Mouse (Mus musculus) midbrain, embryonic 15.5 days (tissue): Measurements from ENCODE around the gene Klrg1. TPM values are rescaled to one million over a fixed set of nuclear protein-coding genes. Genes with fewer than 3 reads are reported as not detected.

Experiments used
- ATAC-seq: fragments of 200-750 bp; cut with Nextera tagmentation; replicated peaks from 2 replicates; pipeline ENCODE4 v1.8.0; 2017; ENCODE audit warnings: moderate TSS enrichment
- H3K27ac ChIP-seq: fragments of 300-500 bp; sonication (generic); 2 replicates; pipeline ENCODE4 v1.5.1; 2015; ENCODE audit warnings: mild to moderate bottlenecking, inconsistent platforms
- H3K27me3 ChIP-seq: fragments of 300-500 bp; sonication (generic); replicated peaks from 2 replicates; pipeline ENCODE4 v1.6.1; 2015; ENCODE audit warnings: inconsistent platforms
- H3K36me3 ChIP-seq: fragments of 300-500 bp; sonication (generic); replicated peaks from 2 replicates; pipeline ENCODE4 v1.6.1; 2015; ENCODE audit warnings: inconsistent platforms
- H3K4me1 ChIP-seq: fragments of 300-500 bp; sonication (generic); 2 replicates; pipeline ENCODE4 v1.6.1; 2015; ENCODE audit warnings: inconsistent platforms
- H3K4me2 ChIP-seq: fragments of 300-500 bp; sonication (generic); 2 replicates; pipeline ENCODE4 v1.6.1; 2015; ENCODE audit warnings: inconsistent platforms, mild to moderate bottlenecking, moderate library complexity
- H3K4me3 ChIP-seq: fragments of 300-500 bp; sonication (generic); 2 replicates; pipeline ENCODE4 v1.5.1; 2015; ENCODE audit warnings: mild to moderate bottlenecking, inconsistent platforms
- H3K9ac ChIP-seq: fragments of 300-500 bp; sonication (generic); 2 replicates; pipeline ENCODE4 v1.6.1; 2015; ENCODE audit warnings: mild to moderate bottlenecking, inconsistent platforms
- H3K9me3 ChIP-seq: fragments of 300-500 bp; sonication (generic); 2 replicates; pipeline ENCODE4 v1.6.1; 2016; ENCODE audit warnings: inconsistent platforms
- WGBS: fragments of 180-500 bp; shearing (Covaris S2); methylation state at CpG from one replicate; pipeline ENCODE4 v1.1.7; 2015; ENCODE audit warnings: mixed read lengths; 5-methylcytosine and 5-hydroxymethylcytosine counted together
- polyA plus RNA-seq: library from polyadenylated mRNA; unstranded; fragments of >200 nt; fragmentation: Nextera tagmentation; extraction: Ambion mirVana; gene quantifications from 2 replicates; pipeline ENCODE4 v1.2.1, GENCODE M21; 2015

Gene Klrg1
- polyA plus RNA-seq: 1.3 and 1.4 TPM in 2 replicates

GRCm38 (mm10) chr6:122282782-122283181 is at the start of gene Klrg1:
Gene Klrg1, minus strand, starts transcription at chr6:122282882.
- no peaks in the 10 kb centered on the region for H3K36me3 ChIP-seq
- no peaks in the 10 kb centered on the region for H3K9me3 ChIP-seq
- 88% methylated on average over 6 of the region's 6 CpGs for WGBS
- no peak within 1 kb of the TSS for H3K4me3 ChIP-seq
- H3K4me2 ChIP-seq: no peak within 1 kb of the TSS
- ATAC-seq: no peak
- no peaks in the 10 kb centered on the region for H3K4me1 ChIP-seq
- no peaks in the 10 kb centered on the region for H3K27me3 ChIP-seq
- H3K27ac ChIP-seq: no peak within 1 kb of the TSS
- H3K9ac ChIP-seq: no peak within 1 kb of the TSS

GRCm38 (mm10) chr6:122325361-122325975 is 42.8 kb upstream of the Klrg1 start:
- Histone ChIP-seq H3K9ac (no peak overlapping the region), H3K27ac (no peak overlapping the region), H3K4me2 (no peak overlapping the region), H3K4me3 (no peak overlapping the region), H3K4me1 (no peaks in the 10 kb centered on the region), H3K36me3 (peaks cover 46% of the 10 kb centered on the region), H3K9me3 (no peaks in the 10 kb centered on the region), H3K27me3 (no peaks in the 10 kb centered on the region)
- ATAC-seq: no peak
- 92% methylated on average over 6 of the region's 6 CpGs for WGBS

- Histone ChIP-seq H3K9me3 (no peaks in the 10 kb centered on the region), H3K4me2 (no peak overlapping the region), H3K27me3 (no peaks in the 10 kb centered on the region), H3K36me3 (peaks cover 83% of the 10 kb centered on the region), H3K9ac (no peak overlapping the region), H3K4me3 (no peak overlapping the region), H3K27ac (no peak overlapping the region), H3K4me1 (no peaks in the 10 kb centered on the region)
- ATAC-seq: no peak
- WGBS: 98% methylated on average over 1 of the region's 1 CpGs
Observed at GRCm38 (mm10) chr6:122318726-122319125, 36.0 kb upstream of the Klrg1 start.

GRCm38 (mm10) chr6:122310187-122310820 is 27.6 kb upstream of the Klrg1 start:
- Histone ChIP-seq H3K27ac (no peak overlapping the region; the same call in 1 of the 2 replicates), H3K9ac (peak overlapping the region; percentile 80; the same call in 1 of the 2 replicates), H3K27me3 (no peaks in the 10 kb centered on the region), H3K36me3 (peaks cover 17% of the 10 kb centered on the region), H3K4me2 (peak overlapping the region; percentile 90), H3K9me3 (no peaks in the 10 kb centered on the region), H3K4me1 (peaks cover 22% of the 10 kb centered on the region), H3K4me3 (peak overlapping the region; percentile 84)
- 81% methylated on average over 5 of the region's 5 CpGs for WGBS
- ATAC-seq: no peak

- H3K27ac ChIP-seq: peak overlapping the region; percentile 78
- no peaks in the 10 kb centered on the region for H3K9me3 ChIP-seq
- ATAC-seq: no peak
- 12% methylated on average over 11 of the region's 11 CpGs for WGBS
- H3K36me3 ChIP-seq: peaks cover 9% of the 10 kb centered on the region; the same call in 1 of the 2 replicates
- H3K4me3 ChIP-seq: peak overlapping the region; percentile 84
- H3K9ac ChIP-seq: peak overlapping the region; percentile 80
- peaks cover 22% of the 10 kb centered on the region for H3K4me1 ChIP-seq
- no peaks in the 10 kb centered on the region for H3K27me3 ChIP-seq
- H3K4me2 ChIP-seq: peak overlapping the region; percentile 90
Observed at GRCm38 (mm10) chr6:122309446-122309960, 26.8 kb upstream of the Klrg1 start.

GRCm38 (mm10) chr6:122308505-122309393 is 26.1 kb upstream of the Klrg1 start, which contains the start of gene M6pr:
Gene M6pr, plus strand, starts transcription at chr6:122308720.
- ATAC-seq: peak; percentile 99
- Histone ChIP-seq H3K27me3 (no peaks in the 10 kb centered on the region), H3K4me2 (peak within 1 kb of the TSS; percentile 90), H3K9me3 (no peaks in the 10 kb centered on the region), H3K4me1 (peaks cover 22% of the 10 kb centered on the region), H3K36me3 (peaks cover 3% of the 10 kb centered on the region; the same call in 1 of the 2 replicates), H3K27ac (peak within 1 kb of the TSS; percentile 78), H3K9ac (peak within 1 kb of the TSS; percentile 80), H3K4me3 (peak within 1 kb of the TSS; percentile 84)
- under 1% methylated on average over 49 of the region's 49 CpGs for whole genome bisulfite sequencing

GRCm38 (mm10) chr6:122308136-122308504 is 25.4 kb upstream of the Klrg1 start:
- H3K4me1 ChIP-seq: peaks cover 22% of the 10 kb centered on the region
- no peak overlapping the region for H3K9ac ChIP-seq
- no peaks in the 10 kb centered on the region for H3K9me3 ChIP-seq
- H3K4me2 ChIP-seq: peak overlapping the region; percentile 20
- peak; percentile 51; the same call in 1 of the 2 replicates for ATAC-seq
- no peaks in the 10 kb centered on the region; the same call in 1 of the 2 replicates for H3K36me3 ChIP-seq
- H3K27ac ChIP-seq: peak overlapping the region; percentile 78
- WGBS: 65% methylated on average over 6 of the region's 6 CpGs
- H3K27me3 ChIP-seq: no peaks in the 10 kb centered on the region
- H3K4me3 ChIP-seq: peak overlapping the region; percentile 84

GRCm38 (mm10) chr6:122306707-122307106 is 24.0 kb upstream of the Klrg1 start:
- H3K4me3 ChIP-seq: no peak overlapping the region
- no peak for ATAC-seq
- no peak overlapping the region for H3K27ac ChIP-seq
- no peak overlapping the region for H3K9ac ChIP-seq
- no peaks in the 10 kb centered on the region for H3K9me3 ChIP-seq
- WGBS: 84% methylated on average over 4 of the region's 4 CpGs
- peaks cover 22% of the 10 kb centered on the region for H3K4me1 ChIP-seq
- H3K27me3 ChIP-seq: no peaks in the 10 kb centered on the region
- no peaks in the 10 kb centered on the region for H3K36me3 ChIP-seq
- H3K4me2 ChIP-seq: no peak overlapping the region

- H3K4me2 ChIP-seq: no peak overlapping the region
- H3K4me3 ChIP-seq: no peak overlapping the region
- ATAC-seq: no peak
- H3K36me3 ChIP-seq: no peaks in the 10 kb centered on the region
- no peaks in the 10 kb centered on the region for H3K27me3 ChIP-seq
- H3K4me1 ChIP-seq: peaks cover 8% of the 10 kb centered on the region
- H3K9me3 ChIP-seq: no peaks in the 10 kb centered on the region
- 77% methylated on average over 12 of the region's 12 CpGs for WGBS
- no peak overlapping the region for H3K27ac ChIP-seq
- H3K9ac ChIP-seq: no peak overlapping the region
Observed at GRCm38 (mm10) chr6:122304790-122305555, 22.3 kb upstream of the Klrg1 start.

GRCm38 (mm10) chr6:122304355-122304754 is 21.7 kb upstream of the Klrg1 start:
- Histone ChIP-seq H3K27ac (no peak overlapping the region), H3K4me2 (no peak overlapping the region), H3K4me1 (peaks cover 1% of the 10 kb centered on the region), H3K36me3 (no peaks in the 10 kb centered on the region), H3K27me3 (no peaks in the 10 kb centered on the region), H3K9ac (no peak overlapping the region), H3K9me3 (no peaks in the 10 kb centered on the region), H3K4me3 (no peak overlapping the region)
- ATAC-seq: no peak
- WGBS: 31% methylated on average over 6 of the region's 6 CpGs

GRCm38 (mm10) chr6:122303526-122303925 is 20.8 kb upstream of the Klrg1 start:
- WGBS: 82% methylated on average over 9 of the region's 9 CpGs
- H3K4me1 ChIP-seq: no peaks in the 10 kb centered on the region
- H3K27ac ChIP-seq: no peak overlapping the region
- H3K4me3 ChIP-seq: no peak overlapping the region
- no peak overlapping the region for H3K9ac ChIP-seq
- no peaks in the 10 kb centered on the region for H3K9me3 ChIP-seq
- no peak for ATAC-seq
- H3K36me3 ChIP-seq: no peaks in the 10 kb centered on the region
- H3K4me2 ChIP-seq: no peak overlapping the region
- no peaks in the 10 kb centered on the region for H3K27me3 ChIP-seq
